Mouse (Mus musculus): ENCODE measurements around the gene Plekha8. TPM values are rescaled to one million over a fixed set of nuclear protein-coding genes. Genes with fewer than 3 reads are reported as not detected.

Gene Plekha8
- polyA plus RNA-seq, 1 experiment from 2014 or later, result 19.4 TPM

- H3K36me3 ChIP-seq (ENCODE audit: inconsistent target), result no peaks in the 10 kb centered on the region
- 94% methylated on average over 13 of the region's 13 CpGs for WGBS (ENCODE audit: missing documents)
These were observed 95.9 kb downstream of the Plekha8 start for GRCm38 (mm10) chr6:54690838-54691237.

GRCm38 (mm10) chr6:54691368-54692116 lies 96.6 kb downstream of the Plekha8 start:
- Histone ChIP-seq H3K36me3 (ENCODE audit: inconsistent target) (no peaks in the 10 kb centered on the region), H3K27ac (no peak overlapping the region), H3K79me2 (ENCODE audit: inconsistent target) (no peaks in the 10 kb centered on the region), H3K4me3 (ENCODE audit: inconsistent target) (no peak overlapping the region)
- WGBS (ENCODE audit: missing documents), result 95% methylated on average over 14 of the region's 14 CpGs

More at GRCm38 (mm10) chr6:54690838-54691237, 95.9 kb downstream of the Plekha8 start:
- H3K4me3 ChIP-seq (ENCODE audit: inconsistent target), result no peak overlapping the region
- H3K27ac ChIP-seq, result no peak overlapping the region
- no peaks in the 10 kb centered on the region for H3K79me2 ChIP-seq (ENCODE audit: inconsistent target)

- Histone ChIP-seq H3K36me3 (ENCODE audit: inconsistent target) (no peaks in the 10 kb centered on the region), H3K27ac (no peak overlapping the region), H3K4me3 (ENCODE audit: inconsistent target) (no peak overlapping the region), H3K79me2 (ENCODE audit: inconsistent target) (no peaks in the 10 kb centered on the region)
- WGBS (ENCODE audit: missing documents), result 93% methylated on average over 1 of the region's 1 CpGs
These were observed 97.3 kb downstream of the Plekha8 start for GRCm38 (mm10) chr6:54692201-54692600.

GRCm38 (mm10) chr6:54693286-54693685 lies 98.4 kb downstream of the Plekha8 start:
- no peaks in the 10 kb centered on the region for H3K79me2 ChIP-seq (ENCODE audit: inconsistent target)

More at GRCm38 (mm10) chr6:54693286-54693685, 98.4 kb downstream of the Plekha8 start:
- Histone ChIP-seq H3K36me3 (ENCODE audit: inconsistent target) (no peaks in the 10 kb centered on the region), H3K4me3 (ENCODE audit: inconsistent target) (no peak overlapping the region), H3K27ac (no peak overlapping the region)
- WGBS (ENCODE audit: missing documents), result 95% methylated on average over 6 of the region's 6 CpGs

Other genes starting within 250 kb of the Plekha8 start
- not detected in 3 replicates for gene Wipf3, start 165.5 kb upstream of the Plekha8 start, polyA plus RNA-seq (2018)
- gene Scrn1, start 28.6 kb upstream of the Plekha8 start, polyA plus RNA-seq (2018), result not detected in 3 replicates
- 0.94 to 2.2 TPM (median 1.1 TPM) in 3 replicates for gene Fkbp14, start 2.2 kb downstream of the Plekha8 start, polyA plus RNA-seq (2018)
- gene Mturn, start 86.5 kb downstream of the Plekha8 start, polyA plus RNA-seq (2018), result 0.75 to 3.4 TPM (median 1.9 TPM) in 3 replicates
- 22.2 to 54.9 TPM (median 37.6 TPM) in 3 replicates for gene Znrf2, start 221.8 kb downstream of the Plekha8 start, polyA plus RNA-seq (2018)